Mouse (Mus musculus): ENCODE data around the gene Ccr9. TPM values are rescaled to one million over a fixed set of nuclear protein-coding genes. Genes with fewer than 3 reads are reported as not detected.

Gene Ccr9
- total RNA-seq, 1 experiment from 2014 or later = not detected

GRCm38 (mm10) chr9:123802896-123803295 lies 124.7 kb downstream of the Ccr9 start:
- DNase-seq = no peak

DNA sequence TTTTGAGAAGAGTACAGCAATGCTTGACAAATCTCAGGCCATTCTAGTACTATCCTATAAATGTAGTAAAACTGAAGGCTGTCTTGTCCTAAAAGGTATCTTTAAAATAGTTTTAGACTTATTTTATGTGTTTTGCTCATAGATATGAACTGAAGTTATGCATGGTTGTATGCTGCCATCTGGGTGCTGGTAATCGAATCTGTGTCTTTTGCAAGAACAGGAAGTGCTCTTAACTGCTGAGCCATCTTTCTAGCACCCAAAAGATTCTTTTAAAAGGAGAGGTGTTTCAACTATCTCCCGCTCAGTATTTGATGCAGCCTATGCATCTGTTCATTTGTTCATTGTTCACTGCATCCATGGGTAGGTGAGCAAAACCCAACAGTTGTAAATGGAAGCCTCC lies 127.0 kb downstream of the Ccr9 start:
- no peak for DNase-seq

- DNase-seq = no peak
These were observed 128.0 kb downstream of the Ccr9 start, which contains the start of gene Cxcr6 for GRCm38 (mm10) chr9:123806267-123806666. Gene Cxcr6 (plus strand): TSS chr9:123806475.

- no peak for DNase-seq
These were observed 130.3 kb downstream of the Ccr9 start for GRCm38 (mm10) chr9:123808583-123808982.

- DNase-seq = no peak
These were observed 133.6 kb downstream of the Ccr9 start for GRCm38 (mm10) chr9:123811831-123812230.

- DNase-seq = no peak
These were observed 136.1 kb downstream of the Ccr9 start for GRCm38 (mm10) chr9:123814326-123814725.

GRCm38 (mm10) chr9:123814821-123815220 lies 136.6 kb downstream of the Ccr9 start:
- DNase-seq = no peak

- no peak for DNase-seq
These were observed 137.2 kb downstream of the Ccr9 start for GRCm38 (mm10) chr9:123815444-123815843.

DNA sequence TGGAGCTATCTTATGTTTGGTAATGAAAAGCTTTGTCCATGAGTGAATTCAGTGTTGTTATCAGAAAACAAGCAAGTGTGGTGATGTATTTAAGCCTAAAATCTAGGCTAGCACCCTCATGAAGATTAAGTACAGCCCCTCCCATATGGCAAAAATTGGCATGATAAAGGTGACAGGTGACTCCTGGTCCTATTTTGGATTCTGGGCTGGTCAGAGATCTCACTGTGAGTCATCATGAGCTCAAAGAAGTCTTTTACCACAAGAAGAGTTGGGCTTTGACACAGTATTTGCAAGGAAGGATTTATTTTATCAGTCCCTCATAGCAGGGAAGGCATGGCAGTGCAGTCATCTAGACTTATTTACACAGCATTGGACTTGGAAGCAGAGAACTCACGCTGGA lies 137.8 kb downstream of the Ccr9 start:
- DNase-seq = no peak

DNA sequence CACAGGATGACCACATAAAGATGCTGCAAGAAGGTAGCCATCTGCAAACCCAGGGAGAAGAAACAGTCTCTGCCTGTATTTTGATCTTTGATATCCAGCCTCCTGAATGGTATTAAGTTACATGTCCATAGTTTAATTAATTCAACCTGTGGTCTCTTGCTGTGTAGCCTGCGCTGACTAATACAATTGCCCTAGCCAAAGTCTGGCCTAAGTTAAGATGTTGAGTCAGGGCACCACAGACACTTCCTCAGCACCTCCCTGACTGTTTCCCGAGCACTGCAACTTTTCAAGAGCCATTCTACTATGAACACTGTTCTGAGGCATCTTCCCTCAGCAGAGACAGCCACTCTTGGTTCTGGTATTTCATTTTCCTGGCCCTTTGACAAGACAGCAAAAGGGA lies 140.4 kb downstream of the Ccr9 start:
- DNase-seq = no peak

DNA sequence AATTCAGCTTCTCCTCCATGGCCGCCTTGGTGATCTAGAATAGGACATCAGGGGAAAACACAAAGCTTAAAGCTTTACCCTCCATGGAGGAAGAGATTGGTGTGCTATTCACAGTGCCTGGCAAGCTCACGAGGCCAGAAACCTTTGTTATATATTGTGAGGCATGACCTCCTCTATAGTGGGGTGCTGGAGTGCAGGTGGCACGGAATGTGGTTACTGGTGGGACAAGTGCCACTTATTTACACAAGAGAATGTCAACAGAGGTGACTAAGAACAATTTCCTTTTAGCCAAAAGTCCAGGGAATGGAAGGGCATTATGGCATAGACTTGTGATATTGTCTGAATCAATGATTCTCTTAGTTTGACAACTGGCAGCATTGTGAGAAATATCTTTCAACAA lies 148.4 kb downstream of the Ccr9 start:
- no peak for DNase-seq

DNA sequence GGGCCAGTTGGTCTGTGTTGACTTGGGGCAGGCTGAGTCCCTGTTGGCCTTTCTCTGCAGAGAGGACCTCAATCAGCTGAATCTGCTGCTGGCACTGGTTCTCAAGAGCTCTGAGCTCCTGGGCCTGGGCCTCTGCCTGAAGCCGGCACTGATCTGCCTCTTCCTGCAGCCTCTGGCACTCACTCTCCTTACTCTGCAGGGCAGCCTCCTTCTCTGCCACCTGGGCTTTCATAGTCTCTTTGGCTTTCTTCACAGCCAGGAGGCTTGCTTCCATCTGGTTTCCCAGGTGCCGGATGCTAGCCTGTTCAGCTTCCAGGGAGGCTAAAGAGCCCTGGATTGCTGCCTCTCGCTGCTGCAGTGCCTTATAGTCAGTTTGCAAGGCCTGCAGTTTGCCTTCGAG lies 150.7 kb downstream of the Ccr9 start:
- DNase-seq = no peak

Other genes starting within 250 kb of the Ccr9 start
- gene Limd1, start 199.7 kb upstream of the Ccr9 start, total RNA-seq (2021) = 32.4 and 34.7 TPM in 2 replicates
- gene Sacm1l, start 148.7 kb upstream of the Ccr9 start, total RNA-seq (2021) = 76.0 and 110 TPM in 2 replicates
- not detected in 2 replicates for gene Slc6a20b, start 45.9 kb upstream of the Ccr9 start, total RNA-seq (2021)
- gene Slc6a20a, start 446 bp downstream of the Ccr9 start, total RNA-seq (2021) = not detected in 2 replicates
- gene Lztfl1, start 39.3 kb downstream of the Ccr9 start, total RNA-seq (2021) = 43.3 and 53.7 TPM in 2 replicates
- gene Cxcr6, start 128.0 kb downstream of the Ccr9 start, total RNA-seq (2021) = not detected in 2 replicates
- 45.6 and 65.1 TPM in 2 replicates for gene Fyco1, start 173.5 kb downstream of the Ccr9 start, total RNA-seq (2021)
- gene Xcr1, start 183.6 kb downstream of the Ccr9 start, total RNA-seq (2021) = 0.18 TPM in 1 of 2 replicates, not detected in the other

Measured in adrenal gland, postnatal 25 days (tissue).